Mouse (Mus musculus) heart, postnatal 0 days (tissue): Measurements from ENCODE around the gene Elmod1.

ENCODE experiments used
- CTCF ChIP-seq: IDR thresholded peaks from 2 replicates; pipeline ENCODE4 v1.5.1; 2016; ENCODE audit warnings: antibody characterized with exemption, control low read depth, low read depth
- EP300 ChIP-seq: IDR thresholded peaks from 2 replicates; pipeline ENCODE4 v1.6.1; 2016; ENCODE audit warnings: antibody characterized with exemption, low read depth

- TF ChIP-seq CTCF (no peak; the same call in 1 of the 2 replicates), EP300 (no peak)
These were observed 40.9 kb downstream of the Elmod1 start for GRCm38 (mm10) chr9:53934179-53934578.
